Mouse (Mus musculus) right cerebral cortex, postnatal 10 days (tissue): ENCODE results near the gene Apobr.
A peak's percentile ranks its signal among the peaks of the same experiment; 100 is the strongest.

Source experiments
- DNase-seq, 2 experiments: peaks; one replicate each; pipeline ENCODE4 v3.0.0; 2021; ENCODE audit warnings: low spot score in 2 of 2

The Apobr gene

GRCm38 (mm10) chr7:126584506-126584977 lies at the start of gene Apobr:
Gene Apobr, plus strand, starts transcription at chr7:126584942.
- DNase-seq: no peak

GRCm38 (mm10) chr7:126535766-126536165 lies 49.0 kb upstream of the Apobr start:
- peak in 1 of 2 experiments; percentile 25 for DNase-seq

GRCm38 (mm10) chr7:126536466-126536865 lies 48.3 kb upstream of the Apobr start:
- DNase-seq: no peak

- DNase-seq: peak; percentile 40 to 62
Observed at GRCm38 (mm10) chr7:126537820-126538585, 46.7 kb upstream of the Apobr start.

GRCm38 (mm10) chr7:126541661-126542060 lies 43.1 kb upstream of the Apobr start:
- DNase-seq: peak in 1 of 2 experiments; percentile 3

GRCm38 (mm10) chr7:126545631-126546030 lies 39.1 kb upstream of the Apobr start:
- peak in 1 of 2 experiments; percentile 3 for DNase-seq

- DNase-seq: no peak
Observed at GRCm38 (mm10) chr7:126554796-126555195, 29.9 kb upstream of the Apobr start.

GRCm38 (mm10) chr7:126556635-126557034 lies 28.1 kb upstream of the Apobr start:
- no peak for DNase-seq

- DNase-seq: peak in 1 of 2 experiments; percentile 30
Observed at GRCm38 (mm10) chr7:126565693-126566092, 19.0 kb upstream of the Apobr start.

GRCm38 (mm10) chr7:126566094-126566765 lies 18.5 kb upstream of the Apobr start, which contains the start of gene Eif3c:
Gene Eif3c, minus strand, starts transcription at chr7:126566411.
- peak; percentile 91 to 94 for DNase-seq

GRCm38 (mm10) chr7:126576946-126577345 lies 7.8 kb upstream of the Apobr start:
- peak in 1 of 2 experiments; percentile 51 for DNase-seq

- DNase-seq: peak in 1 of 2 experiments; percentile 43
Observed at GRCm38 (mm10) chr7:126579172-126579571, 5.6 kb upstream of the Apobr start.

GRCm38 (mm10) chr7:126581661-126582060 lies 3.1 kb upstream of the Apobr start:
- DNase-seq: no peak

- peak in 1 of 2 experiments; percentile 43 for DNase-seq
Observed at GRCm38 (mm10) chr7:126582759-126583158, 2.0 kb upstream of the Apobr start.

- peak; percentile 92 to 94 for DNase-seq
Observed at GRCm38 (mm10) chr7:126583251-126583709, 1.5 kb upstream of the Apobr start.

GRCm38 (mm10) chr7:126583761-126584160 lies 981 bp upstream of the Apobr start:
- DNase-seq: no peak

- no peak for DNase-seq
Observed at GRCm38 (mm10) chr7:126585717-126586116, 975 bp downstream of the Apobr start, which contains the start of gene Cln3. Gene Cln3, minus strand, starts transcription at chr7:126585817.

- DNase-seq: no peak
Observed at GRCm38 (mm10) chr7:126586839-126587238, 2.1 kb downstream of the Apobr start.

- peak; percentile 56 to 76 for DNase-seq
Observed at GRCm38 (mm10) chr7:126587779-126588178, 3.0 kb downstream of the Apobr start.

- DNase-seq: no peak
Observed at GRCm38 (mm10) chr7:126594862-126595561, 10.3 kb downstream of the Apobr start, which contains the start of gene Il27. Gene Il27, minus strand, starts transcription at chr7:126594941.

GRCm38 (mm10) chr7:126595890-126596289 lies 11.1 kb downstream of the Apobr start:
- DNase-seq: no peak

GRCm38 (mm10) chr7:126596414-126596813 lies 11.7 kb downstream of the Apobr start:
- no peak for DNase-seq
